Mouse (Mus musculus): ENCODE results near the gene Rhbdd1. TPM values are rescaled to one million over a fixed set of nuclear protein-coding genes. Genes with fewer than 3 reads are reported as not detected.

Rhbdd1 gene
- polyA plus RNA-seq (2012; rRNA removed) = 13.7 and 14.6 TPM in 2 replicates

DNA sequence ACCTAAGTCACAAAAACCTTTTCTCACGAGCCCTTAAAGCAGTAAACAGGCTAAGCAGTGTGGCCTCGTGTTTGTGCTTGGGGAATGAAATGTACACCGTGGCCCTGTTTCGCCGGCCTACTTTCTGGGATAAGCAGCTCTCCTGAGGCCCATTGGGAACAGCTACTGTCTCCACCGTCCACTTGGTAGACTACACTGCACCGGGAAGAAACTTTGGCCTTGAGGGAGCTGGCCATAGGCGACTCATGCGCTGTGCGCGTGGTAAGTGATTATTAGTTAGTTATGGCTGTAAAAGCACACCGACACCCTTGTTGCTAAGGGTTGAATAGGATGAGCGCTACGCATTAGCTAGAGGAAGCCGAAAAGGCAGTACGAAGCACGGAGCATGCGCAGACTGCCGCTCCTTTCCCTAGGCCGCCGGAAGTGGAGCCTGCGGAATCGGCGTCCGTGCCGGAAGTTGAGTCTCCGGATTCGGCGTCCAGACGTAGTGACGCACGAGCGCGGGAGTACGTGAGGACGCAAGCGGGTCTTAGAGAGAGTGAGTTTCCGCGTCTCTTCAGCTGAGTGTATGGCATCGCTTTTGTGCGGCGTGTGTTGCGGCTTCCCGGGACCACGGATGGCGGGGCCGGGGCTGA is at the start of gene Rhbdd1:
Gene Rhbdd1, plus strand, starts transcription at position 342 of the 635 bp plus-strand sequence.
- DNase-seq (ENCODE audit: low read depth) = peak; percentile 50

DNA sequence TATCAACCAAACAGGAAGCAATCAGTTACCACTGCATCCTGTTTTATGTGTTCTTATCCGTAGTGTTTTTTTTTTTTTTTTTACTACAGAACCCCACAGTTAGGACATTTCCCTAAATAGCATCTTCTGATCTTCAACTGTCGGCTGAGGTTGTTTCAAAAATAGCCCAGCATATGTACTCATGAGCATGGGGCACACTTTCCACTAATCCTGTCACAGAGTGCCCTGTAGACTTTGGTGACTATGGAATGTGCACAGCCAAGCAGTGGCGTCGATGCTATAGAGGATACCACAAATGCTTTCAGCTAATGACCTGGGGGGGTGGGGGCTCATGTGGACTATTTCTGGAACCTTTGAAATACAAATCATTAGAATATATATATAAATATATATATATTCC is 48.7 kb upstream of the Rhbdd1 start:
- DNase-seq (ENCODE audit: low read depth) = no peak

- DNase-seq (ENCODE audit: low read depth) = no peak
These were observed 44.0 kb upstream of the Rhbdd1 start for GRCm38 (mm10) chr1:82272231-82272630.

DNA sequence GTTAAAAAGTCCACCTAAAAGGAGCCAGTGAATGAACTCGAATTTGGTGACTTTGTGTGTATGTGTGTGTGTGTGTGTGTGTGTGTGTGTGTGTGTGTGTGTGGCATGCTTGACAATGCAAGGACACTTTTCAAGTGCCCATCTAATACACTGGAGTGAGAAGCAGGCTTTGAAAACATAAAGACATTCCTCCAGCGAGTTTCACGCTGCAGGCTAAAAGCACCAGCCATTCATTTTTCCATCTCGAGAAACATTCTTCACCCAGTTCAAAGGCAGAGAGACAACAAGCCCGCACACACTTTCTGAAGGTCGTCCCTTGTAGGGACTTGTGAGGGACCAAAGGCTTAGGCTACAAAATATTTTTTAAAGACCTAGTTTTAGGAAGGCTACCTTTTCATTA is 42.7 kb upstream of the Rhbdd1 start:
- DNase-seq (ENCODE audit: low read depth) = no peak

DNA sequence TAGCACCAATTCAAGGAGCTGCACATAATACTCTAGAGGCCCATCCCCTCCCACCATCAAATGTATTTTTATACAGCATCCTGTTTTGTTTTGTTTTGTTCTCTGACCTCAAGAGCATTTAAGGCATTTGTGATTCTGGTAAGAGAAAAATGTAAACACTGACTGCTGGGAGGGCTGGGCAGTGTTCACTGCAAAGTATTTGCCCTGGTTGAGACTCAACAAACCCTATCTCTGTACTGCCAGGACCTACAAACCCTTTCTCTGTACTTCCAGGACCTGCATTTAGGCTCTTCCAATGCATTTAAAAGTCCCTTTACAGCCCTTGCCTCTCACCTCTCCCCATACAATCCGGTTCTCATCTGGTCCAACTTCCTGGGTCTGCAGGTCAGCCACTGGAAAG is 41.9 kb upstream of the Rhbdd1 start:
- DNase-seq (ENCODE audit: low read depth) = no peak

DNA sequence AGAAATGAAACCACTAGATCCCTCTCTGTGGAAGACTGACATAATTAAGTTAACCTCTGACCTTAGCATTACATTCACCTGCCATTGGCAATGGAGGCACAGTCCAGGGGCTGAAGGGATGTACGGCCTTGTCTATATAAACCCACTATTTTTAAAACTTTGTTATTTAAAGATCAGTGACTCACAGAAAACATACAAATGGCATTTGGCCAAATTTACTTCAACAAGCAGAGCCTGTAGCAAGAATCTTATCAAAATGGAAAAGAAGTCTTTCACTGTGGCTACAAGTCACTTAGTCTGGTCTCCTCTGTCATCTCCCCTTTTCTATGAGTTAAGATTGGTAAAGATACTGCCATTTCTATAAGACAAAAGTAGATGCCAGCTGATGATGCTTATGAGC is 36.5 kb upstream of the Rhbdd1 start:
- no peak for DNase-seq (ENCODE audit: low read depth)

- DNase-seq (ENCODE audit: low read depth) = no peak
These were observed 34.4 kb upstream of the Rhbdd1 start for GRCm38 (mm10) chr1:82281823-82282222.

DNA sequence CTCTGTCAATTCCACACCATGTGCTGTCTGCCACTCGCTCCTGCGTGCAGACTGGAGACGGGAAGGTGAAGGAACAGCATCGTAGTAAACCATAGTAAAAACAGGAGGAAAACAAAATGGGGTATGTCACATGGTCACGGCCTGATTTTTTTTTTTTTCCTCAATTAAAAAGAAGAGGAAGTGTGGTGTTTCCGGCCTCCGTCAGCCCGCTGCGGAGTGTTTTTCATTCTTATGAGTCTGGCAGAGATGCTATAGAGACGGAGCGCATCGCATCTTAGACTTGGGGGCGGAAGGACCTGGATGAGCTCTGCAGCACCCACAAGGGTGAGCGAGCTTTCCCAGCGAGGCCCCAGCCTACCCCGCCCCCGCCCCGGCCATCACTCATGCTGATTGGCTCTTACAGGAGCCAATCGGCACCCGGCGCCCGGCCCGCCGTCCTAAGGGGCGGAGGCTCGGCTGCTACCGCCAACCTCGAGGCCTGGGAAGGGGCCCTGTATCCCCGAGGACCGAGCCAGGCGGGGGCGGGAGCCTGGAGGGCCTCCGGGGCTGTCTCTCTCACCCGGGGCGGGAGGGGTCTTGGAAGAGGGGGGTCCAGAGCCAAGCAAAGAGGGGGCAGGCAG is 33.1 kb upstream of the Rhbdd1 start:
- no peak for DNase-seq (ENCODE audit: low read depth)

DNA sequence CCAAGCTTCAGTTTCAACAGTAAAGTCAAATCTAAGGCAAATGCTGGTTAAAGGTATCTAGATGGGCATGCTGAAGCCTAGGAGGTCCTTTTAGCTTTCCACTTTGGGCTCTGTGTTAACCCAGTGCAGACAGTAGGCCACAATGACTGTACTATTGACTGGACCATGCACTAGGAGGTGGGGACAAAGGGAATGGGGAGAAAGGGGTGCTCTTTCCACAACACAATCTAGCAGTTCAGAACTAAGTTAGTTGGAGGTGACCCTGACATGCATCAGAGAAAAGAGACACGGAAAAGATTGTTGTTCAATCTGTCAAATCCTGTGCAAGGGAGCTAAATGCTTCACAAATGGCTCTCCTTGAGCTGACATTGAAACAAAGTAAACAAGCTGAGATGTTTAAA is 32.4 kb upstream of the Rhbdd1 start:
- no peak for DNase-seq (ENCODE audit: low read depth)

GRCm38 (mm10) chr1:82284403-82284802 is 31.8 kb upstream of the Rhbdd1 start:
- no peak for DNase-seq (ENCODE audit: low read depth)

DNA sequence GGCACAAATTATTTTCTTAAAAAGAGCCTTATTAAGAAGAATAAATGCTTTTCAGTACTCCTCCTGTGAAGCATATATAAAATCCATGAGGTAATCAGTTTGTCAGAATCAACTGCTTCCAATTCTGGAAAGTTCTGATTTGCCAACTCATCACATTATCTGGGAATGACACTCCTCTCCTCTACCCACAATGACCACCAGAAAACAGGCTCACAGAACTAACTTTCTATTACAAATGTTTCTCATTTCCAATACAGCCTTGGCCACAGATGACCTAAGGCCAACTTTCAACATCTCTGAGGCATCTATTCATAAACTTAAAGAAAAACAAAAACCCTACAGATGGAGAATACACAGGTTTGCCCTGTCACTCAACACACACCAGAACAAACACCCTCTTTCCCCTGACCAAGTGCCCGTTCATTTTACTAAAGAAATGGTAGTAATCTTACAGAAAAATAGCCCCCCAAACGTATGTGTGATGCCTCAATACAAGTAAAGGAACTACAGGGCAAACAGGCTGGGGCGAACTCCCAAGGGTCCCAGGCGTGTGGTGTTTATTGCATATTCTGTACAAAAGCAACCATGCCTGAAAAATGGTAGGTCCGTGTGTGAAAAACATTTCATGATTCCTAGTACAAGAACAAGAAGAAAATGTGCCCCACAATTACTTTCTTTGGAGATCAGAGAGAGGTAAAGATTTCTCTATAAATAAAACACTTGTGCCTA is 30.6 kb upstream of the Rhbdd1 start:
- no peak for DNase-seq (ENCODE audit: low read depth)

DNA sequence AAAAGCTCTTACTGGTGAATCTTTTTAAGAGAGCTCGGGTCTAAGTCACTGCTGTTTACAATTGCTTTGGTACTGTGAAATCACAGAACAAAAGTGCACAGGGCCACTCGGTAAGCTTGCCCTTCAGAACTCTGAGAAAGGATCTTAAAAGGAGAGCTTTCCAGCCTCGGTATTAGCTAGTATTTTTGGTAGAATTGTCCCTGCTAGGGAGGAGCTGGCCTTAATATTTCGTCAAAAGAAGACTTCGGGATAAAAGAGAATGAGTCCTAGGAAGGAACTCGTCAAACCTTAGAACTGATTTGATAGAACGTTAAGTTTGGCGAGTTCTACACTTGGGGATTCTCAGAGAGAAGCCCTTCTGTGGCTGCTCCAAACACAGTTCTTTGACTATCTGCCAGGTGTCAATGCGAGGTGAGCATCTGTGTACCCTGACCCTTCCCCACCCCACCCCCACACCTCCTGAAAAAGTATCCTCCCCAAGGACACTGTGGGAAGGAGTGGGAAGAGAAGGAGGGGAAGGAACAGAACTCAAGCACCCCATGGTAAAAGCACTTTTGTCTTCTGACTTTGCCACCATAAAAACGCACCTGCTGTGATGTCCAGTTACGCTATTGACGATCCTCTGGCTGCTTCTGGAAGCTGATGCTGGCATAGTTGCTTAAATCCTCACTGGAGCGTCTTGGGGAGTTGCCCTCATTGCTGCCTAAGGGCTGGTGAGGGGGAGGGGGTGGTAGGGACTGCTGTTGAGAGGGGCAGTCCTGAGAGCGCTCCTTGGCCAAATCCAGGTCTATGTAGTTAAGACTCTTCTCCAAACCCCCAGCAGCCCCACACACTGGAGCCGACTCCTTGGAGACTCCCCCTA is 29.8 kb upstream of the Rhbdd1 start:
- no peak for DNase-seq (ENCODE audit: low read depth)

DNA sequence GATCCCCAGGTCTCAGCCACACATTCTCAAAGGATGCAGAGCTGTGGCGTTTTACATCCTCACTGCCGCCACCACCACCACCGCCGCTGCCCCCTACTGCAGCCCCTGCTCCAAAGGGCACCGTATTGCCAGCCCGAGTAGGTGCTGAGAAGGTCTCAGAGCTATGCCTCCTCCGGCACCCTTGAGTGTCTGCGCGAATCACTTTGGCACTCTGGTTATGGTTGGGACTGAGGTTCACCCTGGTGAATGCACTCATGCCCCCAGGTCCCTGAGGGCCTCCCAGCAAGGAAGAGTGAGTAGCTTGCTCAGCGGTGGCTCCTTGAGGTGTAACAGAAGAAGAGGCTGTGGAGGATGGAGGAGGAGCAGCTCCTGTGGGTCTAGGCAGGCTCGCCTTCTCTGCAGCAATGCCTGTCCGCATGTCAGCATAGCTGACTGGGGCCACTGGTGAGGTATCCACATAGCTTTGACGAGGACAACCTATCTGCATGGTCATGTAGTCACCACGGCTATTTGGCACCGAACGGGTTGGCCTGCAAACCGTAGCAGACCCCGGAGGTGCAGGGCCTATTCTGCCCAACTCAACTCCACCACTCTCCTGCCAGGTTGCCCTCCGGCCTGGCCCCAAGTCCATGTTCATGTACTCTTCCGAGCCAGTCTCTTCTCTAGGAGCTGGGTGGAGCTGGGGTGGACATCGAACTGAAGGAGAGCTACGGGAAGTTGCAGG is 29.0 kb upstream of the Rhbdd1 start:
- no peak for DNase-seq (ENCODE audit: low read depth)

GRCm38 (mm10) chr1:82287776-82288325 is 28.4 kb upstream of the Rhbdd1 start:
- DNase-seq (ENCODE audit: low read depth) = no peak

DNA sequence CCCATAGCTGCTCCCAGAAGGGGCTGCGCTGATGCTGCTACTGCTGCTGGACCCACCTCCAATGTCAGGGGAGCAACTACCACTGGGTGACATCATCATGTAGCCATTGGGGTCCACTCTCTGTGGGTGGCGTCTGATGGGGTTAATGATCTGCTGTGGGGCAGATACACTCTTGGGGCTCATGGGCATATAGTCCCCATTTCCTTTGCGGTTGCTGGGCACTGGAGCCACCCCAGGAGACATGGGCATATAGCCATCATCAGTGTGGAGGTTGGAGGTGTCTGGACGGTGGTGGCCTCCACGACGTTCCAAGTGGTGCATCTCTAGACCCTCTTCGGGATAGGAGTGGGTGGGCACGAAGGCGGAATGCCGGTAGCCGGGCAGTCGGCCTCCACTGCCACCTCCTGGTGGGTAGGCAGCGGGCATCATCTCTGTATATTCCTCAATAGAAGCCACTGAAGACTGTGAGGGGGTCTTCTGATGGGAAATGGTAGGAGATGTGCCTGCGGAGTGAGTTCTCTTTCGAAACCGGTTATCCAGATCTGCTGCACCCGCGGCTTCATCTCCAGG is 27.7 kb upstream of the Rhbdd1 start:
- DNase-seq (ENCODE audit: low read depth) = no peak

DNA sequence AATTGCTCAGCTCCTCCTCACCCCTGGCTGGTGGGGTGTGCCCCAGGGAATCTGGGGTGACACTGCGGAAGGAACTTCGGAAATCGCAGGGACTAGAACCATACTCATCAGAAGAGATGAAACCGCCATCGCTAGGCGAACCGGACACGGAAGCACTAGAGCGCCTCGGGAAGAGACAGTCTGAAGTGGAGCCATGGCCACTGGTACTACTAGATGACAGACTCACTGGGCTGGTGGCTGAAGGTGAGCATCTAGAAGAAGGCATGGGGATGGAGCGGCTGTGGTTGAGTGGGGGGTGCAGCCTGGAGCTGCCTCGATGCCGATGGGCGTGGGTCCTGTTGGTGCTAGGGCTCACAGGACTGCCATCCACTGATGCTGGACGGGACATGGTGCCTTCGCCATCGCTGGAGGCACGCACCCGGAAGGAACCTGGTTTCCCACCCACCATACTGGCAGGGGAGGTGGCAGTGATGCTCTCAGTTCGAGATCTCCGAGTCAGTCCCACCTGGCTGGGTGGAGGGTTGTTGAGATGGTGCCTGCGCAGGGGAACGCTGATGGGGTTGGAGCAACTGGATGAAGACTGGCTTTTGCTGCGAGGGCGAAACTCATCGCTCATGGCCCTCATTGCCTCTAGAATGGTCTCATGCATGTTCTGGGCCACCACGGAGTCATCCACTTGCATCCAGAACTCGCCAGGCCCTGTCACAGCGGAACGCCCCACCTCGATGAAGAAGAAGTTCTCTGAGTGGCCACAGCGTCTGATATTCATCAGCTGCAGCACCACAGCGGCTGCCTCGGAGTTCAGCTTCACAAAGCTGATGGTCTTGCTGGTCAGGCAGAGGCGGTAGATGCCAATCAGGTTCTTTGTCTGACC is 26.9 kb upstream of the Rhbdd1 start:
- no peak for DNase-seq (ENCODE audit: low read depth)

GRCm38 (mm10) chr1:82289990-82290681 is 26.1 kb upstream of the Rhbdd1 start:
- DNase-seq (ENCODE audit: low read depth) = no peak

- no peak for DNase-seq (ENCODE audit: low read depth)
These were observed 25.5 kb upstream of the Rhbdd1 start for GRCm38 (mm10) chr1:82290723-82291150.

- DNase-seq (ENCODE audit: low read depth) = no peak
These were observed 25.0 kb upstream of the Rhbdd1 start, which contains the start of gene Irs1 for GRCm38 (mm10) chr1:82291151-82291797. TSS of gene Irs1 (minus strand) at chr1:82291416.
